Comparison of ENCODE assay signal across 7 mouse cellular contexts in the genomic region with DNA sequence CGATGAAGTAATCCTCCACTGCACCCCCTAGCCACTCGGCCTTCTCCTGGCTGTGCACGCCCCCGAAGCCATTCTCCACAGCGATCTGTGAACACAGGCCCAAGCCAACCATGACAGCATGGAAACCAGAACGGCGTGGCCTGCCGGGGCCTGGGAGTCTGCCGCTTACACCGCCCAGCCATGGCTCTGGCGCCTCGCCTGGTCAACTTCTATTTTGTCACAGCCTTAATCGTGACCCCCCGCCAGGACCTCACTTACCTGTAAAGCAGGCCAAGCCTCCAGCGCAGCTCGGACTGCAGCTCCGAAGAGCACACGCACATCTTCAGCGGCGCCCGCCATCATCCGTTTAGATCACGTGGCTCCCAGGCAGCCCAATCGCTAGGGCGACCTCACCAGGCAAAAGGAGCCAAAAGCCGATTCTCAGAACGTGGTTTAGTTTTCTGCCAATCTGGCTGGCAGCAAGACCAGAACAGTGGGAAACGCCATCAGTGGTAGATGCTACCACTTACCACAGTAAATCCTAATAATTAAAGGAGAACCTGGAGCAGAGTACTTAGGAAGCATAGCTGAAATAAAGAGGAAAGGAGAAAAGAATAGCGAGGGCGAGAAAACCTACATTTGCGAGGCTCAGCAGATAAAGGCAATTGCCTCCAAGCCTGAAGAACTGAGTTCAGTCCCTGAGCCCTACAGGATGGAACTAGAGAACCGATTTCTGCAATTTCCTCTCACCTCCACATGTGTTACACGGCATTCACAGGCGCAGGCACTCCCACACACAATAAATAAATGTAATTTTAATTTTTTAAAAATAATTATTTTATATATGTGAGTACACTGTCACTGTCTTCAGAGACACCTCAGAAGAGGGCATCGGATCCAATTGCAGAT. TPM values are rescaled to one million over a fixed set of nuclear protein-coding genes. Genes with fewer than 3 reads are reported as not detected.
DNase-seq lines count a peak whose midpoint lies in the region; ATAC-seq lines count a peak whose summit lies in the region.

A gene (minus strand): TSS at position 373 of the 888 bp plus-strand sequence.

- ATAC-seq in megakaryocyte progenitor cell, adult 5-6 weeks (replicated peaks; ENCODE audit: poor library complexity), result peak; percentile 96

- peak; percentile 76 to 89 for DNase-seq in adrenal gland, adult (ENCODE audit: inconsistent age in 2 of 2, low spot score in 1 of 2)
- peak; percentile 91 for DNase-seq in embryo, embryonic 10 days (ENCODE audit: low spot score)
- peak; percentile 53 for DNase-seq in gastrocnemius, postnatal 10 days
- DNase-seq in induced T-regulatory cell, adult 2 months (ENCODE audit: low read depth), result peak; percentile 80
- DNase-seq in left cerebral cortex, adult 9 months (ENCODE audit: low spot score in 2 of 2), result peak; percentile 51 to 71
- DNase-seq in right cerebral cortex, postnatal 25 days, result peak; percentile 64

RNA-seq across cellular contexts. Expression of the gene that starts here (rescaled TPM):
- total RNA-seq in gastrocnemius, postnatal 10 days (2021), result 10 to 100 TPM; 12.1 to 13.7 TPM
- 31.1 and 39.8 TPM in 2 replicates for total RNA-seq in megakaryocyte progenitor cell, adult 5-6 weeks (2015)
- 39.7 and 40.4 TPM in 2 replicates for total RNA-seq in megakaryocyte progenitor cell, adult 5-6 weeks (2017)

Comparison
In these comparisons a context has a peak if more than half of its experiments do, and no peak if none do; other contexts are left out.
1. Peak in every context shown above with its lines: DNase-seq and ATAC-seq.